Mouse (Mus musculus) MEL (cell line): ENCODE measurements around the gene Wtip.

ENCODE experiments used
- BHLHE40 ChIP-seq: IDR thresholded peaks from 2 replicates; pipeline ENCODE4 v1.6.1; 2012; ENCODE audit warnings: low read depth, mild to moderate bottlenecking, inconsistent platforms, low read length, improper control_type of control experiment, borderline replicate concordance
- CHD1 ChIP-seq: IDR thresholded peaks from 2 replicates; pipeline ENCODE4 v1.6.1; 2012; ENCODE audit warnings: low read depth, mild to moderate bottlenecking, inconsistent platforms, low read length, improper control_type of control experiment
- CHD2 ChIP-seq: IDR thresholded peaks from 2 replicates; pipeline ENCODE4 v1.6.1; 2011; ENCODE audit warnings: low read length, improper control_type of control experiment
- CTCF ChIP-seq, 3 experiments: IDR thresholded peaks in 2 of 3; conservative IDR thresholded peaks in 1 of 3; 2 replicates each; pipeline ENCODE4 v1.5.1; 2011 to 2012; ENCODE audit warnings: low read length in 3 of 3, low read depth in 2 of 3, mild to moderate bottlenecking in 2 of 3, improper control_type of control experiment in 1 of 3, inconsistent platforms in 1 of 3, mixed read lengths in 1 of 3, moderate library complexity in 1 of 3; ENCODE audit not compliant: control insufficient read depth in 1 of 3, insufficient read depth in 1 of 3, poor library complexity in 1 of 3, severe bottlenecking in 1 of 3
- EP300 ChIP-seq, 2 experiments: IDR thresholded peaks; 2 replicates each; pipeline ENCODE4 v1.6.1; 2011; ENCODE audit warnings: improper control_type of control experiment in 2 of 2, low read length in 2 of 2, low read depth in 1 of 2, mild to moderate bottlenecking in 1 of 2
- ETS1 ChIP-seq: IDR thresholded peaks from 2 replicates; pipeline ENCODE4 v1.6.1; 2012; ENCODE audit warnings: low read depth, mild to moderate bottlenecking, inconsistent platforms, low read length, improper control_type of control experiment, moderate library complexity
- MAZ ChIP-seq: IDR thresholded peaks from 2 replicates; pipeline ENCODE4 v1.6.1; 2012; ENCODE audit warnings: low read depth, mild to moderate bottlenecking, inconsistent platforms, low read length, improper control_type of control experiment
- MEF2A ChIP-seq: IDR thresholded peaks from 2 replicates; pipeline ENCODE4 v1.6.1; 2014; ENCODE audit warnings: low read depth, mild to moderate bottlenecking, inconsistent platforms, low read length, improper control_type of control experiment; ENCODE audit not compliant: poor library complexity, insufficient replicate concordance, severe bottlenecking; ENCODE audit errors: extremely low read depth
- NRF1 ChIP-seq: IDR thresholded peaks from 2 replicates; pipeline ENCODE4 v1.6.1; 2014; ENCODE audit warnings: low read depth, mild to moderate bottlenecking, inconsistent platforms, low read length, improper control_type of control experiment, moderate library complexity; ENCODE audit not compliant: poor library complexity, insufficient read depth, severe bottlenecking
- POLR2A ChIP-seq, 2 experiments: IDR thresholded peaks; 2 replicates each; pipeline ENCODE4 v1.6.1; 2011 to 2012; ENCODE audit warnings: low read length in 2 of 2, mild to moderate bottlenecking in 2 of 2, control low read depth in 1 of 2, improper control_type of control experiment in 1 of 2, low read depth in 1 of 2, moderate library complexity in 1 of 2; ENCODE audit not compliant: control insufficient read depth in 1 of 2, insufficient read depth in 1 of 2, poor library complexity in 1 of 2
- RAD21 ChIP-seq: IDR thresholded peaks from 2 replicates; pipeline ENCODE4 v1.6.1; 2011; ENCODE audit warnings: mild to moderate bottlenecking, low read depth, low read length, improper control_type of control experiment
- TAL1 ChIP-seq: IDR thresholded peaks from 2 replicates; pipeline ENCODE4 v1.6.1; 2012; ENCODE audit warnings: mild to moderate bottlenecking, inconsistent platforms, low read length, moderate library complexity, mixed read lengths
- TCF12 ChIP-seq: IDR thresholded peaks from 2 replicates; pipeline ENCODE4 v1.6.1; 2014; ENCODE audit warnings: low read depth, mild to moderate bottlenecking, inconsistent platforms, low read length, improper control_type of control experiment, moderate library complexity

- no peak for TF ChIP-seq CTCF (IDR thresholded peaks at IDR 0.05 in 2 of 3, conservative IDR thresholded peaks at IDR 0.05 in 1 of 3; ENCODE audit: control insufficient read depth in 1 of 3, insufficient read depth in 1 of 3, low read depth in 2 of 3, low read length in 3 of 3, poor library complexity in 1 of 3, severe bottlenecking in 1 of 3)
- no peak for TF ChIP-seq BHLHE40
- no peak for TF ChIP-seq MEF2A
- no peak for TF ChIP-seq POLR2A (IDR thresholded peaks at IDR 0.05; ENCODE audit: control insufficient read depth in 1 of 2, insufficient read depth in 1 of 2, low read depth in 1 of 2, low read length in 2 of 2, poor library complexity in 1 of 2)
- no peak for TF ChIP-seq CHD1
- TF ChIP-seq TCF12 = no peak
- no peak for TF ChIP-seq ETS1
- no peak for TF ChIP-seq MAZ
- no peak for TF ChIP-seq CHD2
- no peak for TF ChIP-seq RAD21
- TF ChIP-seq EP300 (IDR thresholded peaks at IDR 0.05; ENCODE audit: low read depth in 1 of 2, low read length in 2 of 2) = no peak
- TF ChIP-seq NRF1 = no peak
- TF ChIP-seq TAL1 = no peak
These were observed 31.6 kb upstream of the Wtip start for GRCm38 (mm10) chr7:34164671-34165070.
